Mouse (Mus musculus) neutrophil, adult 5-6 weeks (primary cell): Measurements from ENCODE around the gene Slc38a3. TPM values are rescaled to one million over a fixed set of nuclear protein-coding genes. Genes with fewer than 3 reads are reported as not detected.
A peak's percentile ranks its signal among the peaks of the same experiment; 100 is the strongest.

ENCODE experiments used
- ATAC-seq: fragments of 151-379, 151-347 bp; 2 replicates; pipeline ENCODE4 v1.8.0; 2017; ENCODE audit warnings: mild to moderate bottlenecking, moderate TSS enrichment; ENCODE audit not compliant: insufficient number of reproducible peaks, poor library complexity, low FRiP score, severe bottlenecking; ENCODE audit errors: extremely low read depth
- total RNA-seq: library from RNA; stranded (forward); fragments of 200-1000 nt; gene quantifications from 2 replicates; pipeline ENCODE4 v1.2.3, GENCODE M21; 2017

Slc38a3 gene
- total RNA-seq, 1 experiment from 2014 or later: not detected

GRCm38 (mm10) chr9:107674609-107675429 lies 5.5 kb upstream of the Slc38a3 start:
- no peak for ATAC-seq

GRCm38 (mm10) chr9:107670259-107670658 lies 929 bp upstream of the Slc38a3 start:
- ATAC-seq: no peak

- no peak for ATAC-seq
Measured at GRCm38 (mm10) chr9:107668916-107669315, 414 bp downstream of the Slc38a3 start.

- 0 out of 2 replicates have a peak, but pooled peaks have one; percentile 11 for ATAC-seq
Measured at GRCm38 (mm10) chr9:107668011-107668410, 1.3 kb downstream of the Slc38a3 start.

GRCm38 (mm10) chr9:107667219-107667618 lies 2.1 kb downstream of the Slc38a3 start:
- ATAC-seq: no peak

- no peak for ATAC-seq
Measured at GRCm38 (mm10) chr9:107666751-107667205, 2.6 kb downstream of the Slc38a3 start.

- ATAC-seq: no peak
Measured at GRCm38 (mm10) chr9:107665308-107665707, 4.0 kb downstream of the Slc38a3 start.

- no peak for ATAC-seq
Measured at GRCm38 (mm10) chr9:107663525-107663924, 5.8 kb downstream of the Slc38a3 start.

GRCm38 (mm10) chr9:107662342-107662741 lies 7.0 kb downstream of the Slc38a3 start:
- ATAC-seq: no peak

GRCm38 (mm10) chr9:107660777-107661176 lies 8.6 kb downstream of the Slc38a3 start:
- no peak for ATAC-seq

- no peak for ATAC-seq
Measured at GRCm38 (mm10) chr9:107659961-107660360, 9.4 kb downstream of the Slc38a3 start.

- ATAC-seq: no peak
Measured at GRCm38 (mm10) chr9:107659551-107659950, 9.8 kb downstream of the Slc38a3 start.

- ATAC-seq: no peak
Measured at GRCm38 (mm10) chr9:107658096-107658495, 11.2 kb downstream of the Slc38a3 start.

- no peak for ATAC-seq
Measured at GRCm38 (mm10) chr9:107657144-107657543, 12.2 kb downstream of the Slc38a3 start.

- no peak for ATAC-seq
Measured at GRCm38 (mm10) chr9:107654585-107654984, 14.7 kb downstream of the Slc38a3 start.

GRCm38 (mm10) chr9:107653474-107653873 lies 15.9 kb downstream of the Slc38a3 start:
- no peak for ATAC-seq

- no peak for ATAC-seq
Measured at GRCm38 (mm10) chr9:107650708-107651481, 18.4 kb downstream of the Slc38a3 start.

- no peak for ATAC-seq
Measured at GRCm38 (mm10) chr9:107650225-107650624, 19.1 kb downstream of the Slc38a3 start.

- ATAC-seq: no peak
Measured at GRCm38 (mm10) chr9:107648767-107649166, 20.6 kb downstream of the Slc38a3 start.

- ATAC-seq: no peak
Measured at GRCm38 (mm10) chr9:107646975-107647374, 22.4 kb downstream of the Slc38a3 start.
